Mouse (Mus musculus): Measurements from ENCODE around the gene Igf2.

GRCm38 (mm10) chr7:142661811-142662210, 4.8 kb downstream of the Igf2 start:
- TF ChIP-seq CTCF (IDR thresholded peaks at IDR 0.05; ENCODE audit: low read depth) (no peak), EP300 (IDR thresholded peaks at IDR 0.05; ENCODE audit: low read depth) (no peak)
